Mouse (Mus musculus) brown adipose tissue, adult 24 weeks (tissue): ENCODE results near the gene Fam198b. TPM values are rescaled to one million over a fixed set of nuclear protein-coding genes. Genes with fewer than 3 reads are reported as not detected.

Experiments
- H3K27ac ChIP-seq: fragments of 200-500 bp; replicated peaks from 2 replicates; pipeline ENCODE4 v1.5.1; 2012; ENCODE audit warnings: low read depth, mild to moderate bottlenecking, low read length
- H3K4me1 ChIP-seq: fragments of 200-500 bp; 2 replicates; pipeline ENCODE4 v1.6.1; 2012; ENCODE audit warnings: low read length, mixed read lengths; ENCODE audit not compliant: control insufficient read depth, insufficient read depth, insufficient read length
- H3K4me3 ChIP-seq: fragments of 200-500 bp; 2 replicates; pipeline ENCODE4 v1.5.1; 2012; ENCODE audit warnings: low read depth, mild to moderate bottlenecking, low read length, moderate library complexity; ENCODE audit not compliant: insufficient read depth
- polyA plus RNA-seq: library from polyadenylated mRNA; stranded (reverse); fragments of >200 nt; gene quantifications from 2 replicates; pipeline ENCODE4 v1.2.4, GENCODE M21; 2012; ENCODE audit not compliant: missing spikeins, insufficient read depth, insufficient read length

The Fam198b gene
- polyA plus RNA-seq, 1 experiment, result 7.6 TPM

DNA sequence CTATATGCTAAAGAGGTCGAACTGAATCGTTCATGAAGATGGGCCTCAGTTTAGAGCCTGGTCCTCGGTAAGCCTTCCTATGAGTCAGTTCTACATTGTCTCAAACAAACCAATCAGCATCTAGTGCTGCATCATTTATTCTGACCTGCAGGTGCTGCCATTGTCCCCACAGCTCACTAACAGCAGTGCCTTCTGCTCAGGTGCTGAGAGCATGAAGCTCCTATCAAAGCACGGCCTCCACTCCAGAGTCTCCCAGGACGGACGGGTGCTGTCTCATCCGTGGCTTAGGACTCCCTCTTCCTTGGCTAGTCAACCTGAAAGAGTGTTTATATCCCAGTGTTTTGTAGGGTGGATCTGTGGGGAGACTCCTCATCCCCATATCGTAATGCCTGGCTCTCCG, 17.8 kb upstream of the Fam198b start:
- no peak overlapping the region for H3K4me3 ChIP-seq
- no peaks in the 10 kb centered on the region; the same call in 1 of the 2 replicates for H3K4me1 ChIP-seq
- no peak overlapping the region for H3K27ac ChIP-seq

DNA sequence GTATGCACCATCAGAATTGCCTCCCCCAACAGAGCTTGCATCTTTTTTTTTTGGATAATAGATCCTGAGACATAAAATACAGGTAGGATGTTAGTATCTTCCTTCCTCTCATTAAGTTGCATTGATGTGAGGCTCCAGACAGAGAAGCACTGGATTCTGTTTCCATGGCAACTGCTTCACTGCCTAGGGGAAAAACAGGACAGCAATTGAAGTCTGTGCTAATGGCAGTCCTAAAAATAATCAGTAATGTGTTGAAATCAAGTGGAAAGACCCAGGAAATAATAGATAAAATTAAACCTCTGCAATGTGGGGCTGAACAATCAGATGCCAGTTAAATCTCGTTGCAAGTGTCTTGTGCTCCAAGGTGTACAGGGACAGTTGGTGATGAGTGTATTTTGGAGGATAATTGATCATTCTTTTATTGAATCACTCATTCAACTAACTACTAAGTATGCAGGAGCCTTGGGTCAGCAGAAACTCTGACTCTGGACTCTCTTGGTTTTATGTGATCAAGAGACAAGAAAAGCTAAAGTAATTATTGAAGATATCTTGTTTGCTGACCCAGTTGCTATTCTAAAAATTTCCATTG, 17.1 kb upstream of the Fam198b start:
- Histone ChIP-seq H3K4me3 (no peak overlapping the region), H3K4me1 (no peaks in the 10 kb centered on the region; the same call in 1 of the 2 replicates), H3K27ac (no peak overlapping the region)

DNA sequence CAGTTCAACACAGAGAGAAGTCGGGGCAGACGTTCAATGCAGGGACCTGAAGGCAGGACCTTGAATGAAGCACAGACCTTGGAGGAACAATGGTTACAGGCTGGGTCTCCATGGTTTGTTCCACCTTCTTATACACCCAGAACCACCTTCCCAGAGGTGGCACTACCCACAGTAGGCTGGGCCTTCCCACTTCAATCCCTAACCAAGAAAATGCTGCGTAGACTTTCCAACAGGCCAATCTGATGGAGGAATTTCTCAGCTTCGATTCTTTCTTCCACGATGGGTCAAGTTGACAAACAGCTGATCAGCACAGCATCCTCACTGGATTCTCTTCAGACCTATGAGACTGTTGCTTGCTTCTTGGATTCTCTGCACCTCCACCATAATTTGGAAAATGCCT, 8.9 kb upstream of the Fam198b start:
- Histone ChIP-seq H3K4me3 (no peak overlapping the region), H3K27ac (no peak overlapping the region), H3K4me1 (no peaks in the 10 kb centered on the region)

DNA sequence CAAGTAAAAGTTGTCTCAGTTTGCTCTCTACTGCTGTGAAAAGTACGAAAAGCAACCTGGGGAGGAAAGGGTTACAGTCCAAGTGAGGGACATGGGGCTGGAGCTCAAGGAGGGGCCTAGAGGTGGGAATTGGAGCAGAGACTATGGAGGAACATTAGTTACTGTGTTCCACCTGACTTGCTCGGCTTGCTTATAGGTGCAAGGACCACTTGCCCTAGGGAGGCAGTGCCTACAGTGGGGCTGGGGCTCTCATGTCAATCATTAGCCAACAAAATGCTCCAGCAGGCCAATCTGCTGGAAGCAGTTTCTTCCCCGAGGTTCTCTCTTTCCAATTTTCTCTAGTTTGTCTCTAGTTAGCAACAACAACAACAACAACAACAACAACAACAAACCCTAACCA, 6.0 kb upstream of the Fam198b start:
- no peak overlapping the region for H3K4me3 ChIP-seq
- H3K4me1 ChIP-seq, result no peaks in the 10 kb centered on the region
- H3K27ac ChIP-seq, result no peak overlapping the region

DNA sequence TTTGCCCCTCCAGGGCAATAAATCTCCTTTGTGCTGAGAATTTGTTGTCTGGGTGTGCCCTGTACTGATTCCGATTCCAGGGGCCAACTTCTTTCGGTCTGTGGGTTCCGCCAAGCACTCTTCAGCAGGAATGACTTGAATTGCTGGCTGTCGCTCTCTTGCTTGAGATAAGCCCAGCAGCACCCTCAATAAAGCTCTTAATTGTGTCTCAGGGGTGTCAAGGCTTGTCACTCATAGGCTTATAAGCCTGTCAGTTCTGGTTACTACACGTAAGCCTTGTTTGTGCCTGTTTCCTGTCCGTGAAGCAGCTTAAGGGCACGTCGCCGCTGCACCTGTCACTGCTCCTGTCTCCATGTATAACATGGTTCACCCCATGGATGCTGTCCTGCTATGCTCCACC, 5.1 kb upstream of the Fam198b start:
- no peak overlapping the region for H3K27ac ChIP-seq
- no peaks in the 10 kb centered on the region for H3K4me1 ChIP-seq
- H3K4me3 ChIP-seq, result no peak overlapping the region

DNA sequence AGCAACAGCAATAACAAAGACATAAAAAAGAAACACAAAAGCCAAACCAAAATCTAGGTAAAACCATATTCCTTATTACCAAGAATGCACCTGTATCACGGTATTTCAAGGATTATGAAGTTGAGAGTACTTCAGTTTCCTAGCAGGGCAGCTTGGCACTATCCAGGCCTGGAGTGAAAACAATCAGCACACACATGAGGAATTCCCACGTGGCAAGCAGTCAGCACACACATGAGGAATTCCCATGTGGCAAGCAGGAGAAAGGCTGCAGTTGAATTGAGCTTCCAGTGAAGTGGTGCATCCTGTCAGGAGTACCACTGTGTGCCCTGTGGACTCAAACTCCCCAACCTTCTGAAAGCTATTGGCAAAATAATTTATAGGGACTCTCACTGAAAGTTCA, 2.7 kb upstream of the Fam198b start:
- no peak overlapping the region for H3K4me3 ChIP-seq
- H3K4me1 ChIP-seq, result no peaks in the 10 kb centered on the region
- H3K27ac ChIP-seq, result no peak overlapping the region

DNA sequence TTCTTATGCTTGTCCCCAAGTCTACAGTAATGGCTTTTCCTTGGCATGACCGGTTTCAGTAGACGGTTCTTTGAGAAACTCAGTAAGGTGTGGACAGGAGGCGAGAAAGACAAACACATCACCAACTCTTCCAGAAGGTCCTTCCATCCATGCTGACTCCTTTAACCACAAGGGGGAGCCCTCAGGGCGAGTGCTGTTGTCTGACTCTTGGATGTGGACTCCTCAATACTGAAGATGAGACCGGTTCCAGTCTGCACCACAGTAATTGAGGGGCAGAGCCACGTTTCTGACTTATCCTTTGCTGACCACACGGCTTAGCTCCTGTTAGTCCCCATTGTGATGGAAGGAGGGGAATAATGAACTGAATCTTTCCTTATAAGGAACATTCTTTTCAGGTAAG, 1.2 kb upstream of the Fam198b start:
- H3K4me3 ChIP-seq, result no peak overlapping the region
- H3K27ac ChIP-seq, result no peak overlapping the region

DNA sequence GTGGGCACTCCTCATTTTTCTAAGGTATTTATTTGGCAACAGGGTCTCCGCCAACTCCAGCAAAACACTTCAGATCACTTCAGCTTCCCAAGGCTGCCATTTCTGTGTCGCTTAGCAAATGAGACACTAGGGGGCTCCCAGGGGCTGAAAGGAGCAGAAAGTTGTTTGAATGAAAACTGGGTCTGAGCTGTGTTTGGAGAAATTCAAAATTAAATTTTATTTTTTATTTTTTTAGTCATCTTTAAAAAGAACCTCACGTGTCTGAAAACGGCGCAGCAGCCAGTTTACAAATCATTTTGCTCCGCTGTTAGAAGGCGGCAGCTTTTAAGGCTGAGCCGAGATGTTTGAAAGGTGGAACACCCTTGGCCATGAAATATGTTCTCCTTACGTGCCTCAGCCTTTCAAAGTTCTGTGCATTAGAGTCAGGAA, 442 bp downstream of the Fam198b start:
- H3K27ac ChIP-seq, result peak overlapping the region; percentile 35
- peak overlapping the region; percentile 29 for H3K4me3 ChIP-seq
- no peaks in the 10 kb centered on the region for H3K4me1 ChIP-seq

More for the DNA sequence above, 1.2 kb upstream of the Fam198b start:
- no peaks in the 10 kb centered on the region for H3K4me1 ChIP-seq

DNA sequence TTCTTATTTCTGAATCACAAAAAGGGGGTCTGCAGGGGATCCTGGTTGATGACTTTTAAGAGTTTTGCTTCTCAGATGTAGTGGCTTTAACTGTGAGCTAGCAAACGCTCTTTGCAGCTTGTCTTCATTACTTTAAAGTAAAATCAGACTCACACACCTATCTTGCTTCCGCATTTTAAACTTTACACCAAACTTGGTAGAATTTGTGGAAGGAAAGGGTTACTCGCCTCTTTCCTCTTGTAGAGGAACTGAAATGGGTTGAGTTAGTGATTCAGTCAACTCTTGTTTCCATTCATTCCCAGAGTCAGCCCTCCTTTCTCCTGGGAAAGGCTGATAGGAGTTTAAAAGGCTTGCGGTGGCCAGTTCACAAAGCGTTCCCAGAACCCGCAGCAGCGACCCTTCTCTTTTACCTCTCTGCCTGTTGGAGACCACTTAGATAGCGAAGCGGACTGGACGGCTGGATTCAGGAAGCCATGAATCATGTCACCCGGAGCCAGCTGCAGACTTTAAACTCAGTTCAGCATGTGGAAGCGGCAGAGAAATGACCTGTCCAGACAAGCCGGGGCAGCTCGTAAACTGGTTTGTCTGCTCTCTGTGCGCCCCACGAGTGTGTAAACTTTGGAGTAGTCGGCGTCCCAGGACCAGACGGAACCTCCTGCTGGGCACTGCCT, 1.5 kb downstream of the Fam198b start:
- Histone ChIP-seq H3K4me1 (no peaks in the 10 kb centered on the region), H3K27ac (peak overlapping the region; percentile 80), H3K4me3 (peak overlapping the region; percentile 78)

DNA sequence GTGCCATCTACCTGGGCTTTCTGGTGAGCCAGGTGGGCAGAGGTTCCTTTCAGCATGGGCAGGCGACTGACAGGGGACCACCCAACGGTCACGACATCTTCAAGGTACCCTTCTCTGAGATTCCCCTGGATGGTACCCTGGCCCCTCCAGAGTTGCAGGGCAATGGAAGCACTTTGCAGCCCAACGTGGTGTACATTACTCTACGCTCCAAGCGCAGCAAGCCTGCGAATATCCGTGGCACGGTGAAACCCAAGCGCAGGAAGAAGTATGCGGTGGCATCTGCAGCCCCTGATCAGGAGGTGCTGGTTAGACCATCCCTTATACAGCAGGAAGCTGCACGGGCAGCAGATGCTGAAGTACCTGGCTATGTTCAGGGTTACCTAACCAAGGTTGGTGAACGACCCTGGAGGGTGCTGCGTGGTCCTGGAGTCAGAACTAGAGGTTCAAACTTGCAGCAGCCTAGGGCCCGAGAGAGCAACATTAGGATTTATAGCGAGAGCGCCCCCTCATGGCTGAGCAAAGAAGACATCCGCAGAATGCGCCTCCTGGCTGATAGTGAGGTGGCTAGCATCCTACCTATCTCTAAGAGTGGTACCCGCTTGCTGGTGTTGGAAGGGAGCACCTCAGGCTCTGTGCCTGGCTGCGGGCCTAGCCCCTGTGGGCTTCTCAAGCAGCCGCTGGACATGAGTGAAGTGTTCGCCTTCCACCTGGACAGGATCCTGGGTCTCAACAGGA, 2.2 kb downstream of the Fam198b start:
- H3K4me1 ChIP-seq, result no peaks in the 10 kb centered on the region
- H3K27ac ChIP-seq, result peak overlapping the region; percentile 85
- peak overlapping the region; percentile 78 for H3K4me3 ChIP-seq

DNA sequence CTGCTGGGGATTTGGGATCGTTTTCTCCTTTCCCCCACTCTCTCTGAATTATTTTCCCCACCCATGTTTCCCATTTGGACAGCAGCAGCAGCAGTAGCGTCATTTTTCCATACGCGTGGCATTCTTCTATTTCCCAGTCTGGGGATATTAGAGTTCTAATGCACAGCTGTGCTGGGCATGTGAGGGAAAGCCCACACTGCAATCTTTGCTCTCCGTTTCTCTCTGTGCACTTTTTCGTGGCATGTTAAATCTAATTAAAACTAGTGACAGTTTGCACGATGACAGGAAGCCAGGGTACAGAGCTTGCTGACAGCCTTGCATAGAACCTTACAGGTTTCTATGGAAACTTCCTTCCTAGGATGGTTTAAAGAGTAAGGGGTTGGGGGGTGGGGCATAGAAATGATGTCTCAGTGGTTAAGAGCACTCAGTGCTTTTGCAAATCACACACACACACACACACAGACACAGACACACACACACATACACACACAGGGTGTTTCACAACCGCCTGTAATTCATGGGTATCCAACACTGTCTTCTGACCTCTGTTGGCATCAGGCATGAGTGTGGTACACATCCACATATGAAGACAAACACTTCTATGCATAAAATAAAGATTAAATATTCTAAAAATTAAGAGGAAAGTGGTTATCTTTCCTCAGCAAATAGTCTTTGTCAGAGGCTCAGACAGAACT, 3.0 kb downstream of the Fam198b start:
- Histone ChIP-seq H3K4me3 (peak overlapping the region; percentile 78), H3K4me1 (0 out of 2 replicates have a peak, but pooled peaks cover 3% of the 10 kb centered on the region), H3K27ac (peak overlapping the region; percentile 85)

DNA sequence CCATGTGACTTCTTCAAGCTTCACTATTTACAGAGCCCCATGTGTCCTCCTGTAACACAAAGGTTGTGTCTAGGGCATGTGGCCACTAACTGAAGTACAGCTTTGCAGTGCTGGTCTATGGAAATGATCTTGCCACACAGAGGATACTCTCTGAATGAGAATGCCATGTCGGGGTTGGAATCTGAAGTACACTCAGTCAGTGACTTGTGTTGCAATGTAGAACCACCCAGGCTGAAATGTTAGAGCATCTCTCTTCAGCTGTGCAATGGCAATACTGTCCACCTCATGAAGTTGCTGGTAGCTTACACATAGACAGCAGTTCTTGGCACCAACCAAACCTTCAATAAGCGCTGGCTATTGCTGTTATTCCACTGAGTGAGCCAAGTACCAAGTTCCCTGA, 3.6 kb downstream of the Fam198b start:
- Histone ChIP-seq H3K27ac (peak overlapping the region; percentile 76), H3K4me1 (0 out of 2 replicates have a peak, but pooled peaks cover 3% of the 10 kb centered on the region), H3K4me3 (peak overlapping the region; percentile 78)

DNA sequence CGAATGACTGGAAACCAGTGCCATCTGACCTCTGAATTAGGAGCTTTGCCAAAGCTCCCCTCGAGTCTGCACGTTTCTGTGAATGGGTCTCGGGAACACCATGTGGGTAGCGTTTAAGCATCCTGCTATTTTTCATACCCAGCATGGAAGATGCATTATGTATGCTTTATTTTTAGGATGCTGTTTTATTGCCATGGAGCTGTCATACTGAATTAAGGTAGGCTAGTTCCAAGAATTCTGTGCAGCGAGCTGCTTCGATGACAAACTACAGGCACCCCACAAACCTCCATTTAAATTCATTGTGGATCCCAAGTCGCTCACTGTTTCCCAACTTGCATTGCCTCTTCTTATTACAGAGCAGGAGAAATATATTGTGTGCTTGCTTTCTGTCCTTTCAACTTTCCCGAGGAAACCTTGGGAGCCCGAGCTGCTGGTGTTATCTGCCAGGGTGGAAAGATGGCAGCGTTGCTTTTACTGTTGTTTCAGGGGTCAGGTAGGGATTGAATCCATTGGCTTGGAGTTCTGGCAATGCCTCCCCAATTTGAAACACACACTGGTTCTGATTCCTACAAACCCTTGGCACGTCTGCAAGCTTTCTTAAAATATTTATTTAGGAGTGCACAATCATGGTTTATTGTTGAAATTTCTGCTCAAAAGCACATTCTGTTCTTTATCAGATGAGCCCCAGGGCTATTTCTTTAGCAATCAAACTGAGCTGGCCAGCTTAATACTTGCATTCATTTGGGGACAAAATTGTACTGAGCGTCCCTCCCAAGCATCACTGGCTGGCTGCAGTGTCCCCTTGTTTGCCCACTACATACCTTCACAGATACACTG, 13.4 kb downstream of the Fam198b start:
- peaks cover 16% of the 10 kb centered on the region; the same call in 1 of the 2 replicates for H3K4me1 ChIP-seq
- no peak overlapping the region for H3K4me3 ChIP-seq
- H3K27ac ChIP-seq, result peak overlapping the region; percentile 40

DNA sequence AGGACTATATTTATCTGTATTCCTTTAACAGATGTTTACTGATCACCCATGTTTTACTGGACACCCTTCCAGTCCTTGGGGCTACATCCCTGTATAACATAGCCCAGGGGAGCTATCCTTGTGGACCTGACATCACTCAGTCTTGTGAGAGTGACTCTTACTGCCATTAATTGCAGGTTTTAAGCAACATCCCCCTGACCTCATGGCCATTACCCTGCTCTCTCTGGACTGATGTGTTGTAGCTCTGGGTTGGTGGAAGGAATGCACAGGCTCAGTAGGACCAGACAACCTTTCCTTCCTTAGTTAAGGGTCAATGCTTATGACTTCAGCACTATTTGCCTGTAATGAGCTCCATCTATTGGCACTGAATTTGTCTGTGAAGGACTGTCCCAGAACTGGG, 14.2 kb downstream of the Fam198b start:
- Histone ChIP-seq H3K4me1 (peaks cover 16% of the 10 kb centered on the region; the same call in 1 of the 2 replicates), H3K4me3 (no peak overlapping the region), H3K27ac (peak overlapping the region; percentile 64; the same call in 1 of the 2 replicates)
